Mouse (Mus musculus): ENCODE data around the gene Aox2. TPM values are rescaled to one million over a fixed set of nuclear protein-coding genes. Genes with fewer than 3 reads are reported as not detected.

Aox2 gene
- polyA plus RNA-seq, 1 experiment from 2014 or later: 0.10 TPM

DNA sequence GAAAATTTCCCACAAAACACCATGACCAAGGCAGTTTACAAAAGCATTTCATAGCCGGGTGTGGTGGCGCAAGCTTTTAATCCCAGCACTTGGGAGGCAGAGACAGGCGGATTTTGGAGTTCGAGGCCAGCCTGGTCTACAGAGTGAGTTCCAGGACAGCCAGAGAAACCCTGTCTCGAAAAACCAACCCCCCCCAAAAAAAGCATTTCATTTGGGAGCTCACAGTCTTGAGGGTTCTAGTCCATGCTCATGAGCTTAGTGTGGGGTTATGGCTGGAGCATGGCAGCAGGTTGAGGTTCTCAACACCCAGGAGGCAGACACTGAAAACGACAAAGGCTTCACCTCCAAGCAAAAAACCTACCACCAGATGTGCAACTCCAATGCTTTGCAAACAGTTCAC is 130.0 kb downstream of the Aox2 start:
- 81% methylated on average over 6 of the region's 6 CpGs for WGBS
- Histone ChIP-seq H3K9ac (replicated peaks; ENCODE audit: low read depth, low read length) (no peak overlapping the region), H3K27ac (ENCODE audit: low read length) (no peak overlapping the region), H3K36me3 (ENCODE audit: control insufficient read depth, insufficient read depth, low read length) (peaks cover 70% of the 10 kb centered on the region), H3K4me1 (ENCODE audit: control insufficient read depth, insufficient read depth, low read length) (no peaks in the 10 kb centered on the region), H3K27me3 (ENCODE audit: control insufficient read depth, insufficient read depth, low read length) (no peaks in the 10 kb centered on the region), H3K4me3 (ENCODE audit: low read depth, low read length) (no peak overlapping the region), H3K4me2 (replicated peaks; ENCODE audit: low read depth, low read length) (no peak overlapping the region), H3K9me3 (ENCODE audit: control insufficient read depth, low read depth, low read length) (no peaks in the 10 kb centered on the region)
- ATAC-seq (ENCODE audit: insufficient number of reproducible peaks, insufficient read depth, low FRiP score, low read depth): no peak

DNA sequence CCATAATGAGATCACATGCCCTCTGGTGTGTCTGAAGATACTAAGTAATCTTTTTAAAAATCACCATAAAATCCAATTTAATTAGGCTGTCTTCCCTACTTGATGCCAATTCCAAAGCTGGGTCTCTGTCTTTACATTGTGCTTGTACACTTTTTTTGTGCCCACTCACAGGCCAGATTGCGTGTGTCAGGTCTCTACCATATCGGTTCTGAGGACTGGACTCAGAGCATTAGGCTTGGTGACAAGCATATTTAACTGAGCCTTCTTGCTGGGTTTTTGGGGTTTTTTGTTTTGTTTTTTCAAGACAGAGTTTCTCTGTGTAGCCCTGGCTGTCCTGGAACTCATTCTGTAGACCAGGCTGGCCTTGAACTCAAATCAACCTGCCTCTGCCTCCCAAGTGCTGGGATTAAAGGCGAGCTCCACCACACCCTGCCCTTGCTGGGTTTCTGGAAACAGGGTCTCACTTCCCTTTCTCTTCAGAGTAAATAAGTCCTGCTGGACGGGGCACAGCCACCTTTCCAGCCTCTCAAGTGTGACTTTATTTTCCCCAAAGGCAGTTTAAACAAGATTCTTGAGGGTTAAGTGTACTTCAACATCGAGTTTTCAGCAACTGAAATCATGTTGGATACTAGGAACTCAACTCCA is 131.5 kb downstream of the Aox2 start:
- no peaks in the 10 kb centered on the region for H3K27me3 ChIP-seq (ENCODE audit: control insufficient read depth, insufficient read depth, low read length)
- H3K36me3 ChIP-seq (ENCODE audit: control insufficient read depth, insufficient read depth, low read length): peaks cover 70% of the 10 kb centered on the region
- H3K9me3 ChIP-seq (ENCODE audit: control insufficient read depth, low read depth, low read length): no peaks in the 10 kb centered on the region
- 77% methylated on average over 5 of the region's 5 CpGs for WGBS
- no peak overlapping the region for H3K4me3 ChIP-seq (ENCODE audit: low read depth, low read length)
- H3K4me1 ChIP-seq (ENCODE audit: control insufficient read depth, insufficient read depth, low read length): no peaks in the 10 kb centered on the region
- no peak overlapping the region for H3K27ac ChIP-seq (ENCODE audit: low read length)
- ATAC-seq (ENCODE audit: insufficient number of reproducible peaks, insufficient read depth, low FRiP score, low read depth): no peak
- no peak overlapping the region for H3K9ac ChIP-seq (replicated peaks; ENCODE audit: low read depth, low read length)
- no peak overlapping the region for H3K4me2 ChIP-seq (replicated peaks; ENCODE audit: low read depth, low read length)

DNA sequence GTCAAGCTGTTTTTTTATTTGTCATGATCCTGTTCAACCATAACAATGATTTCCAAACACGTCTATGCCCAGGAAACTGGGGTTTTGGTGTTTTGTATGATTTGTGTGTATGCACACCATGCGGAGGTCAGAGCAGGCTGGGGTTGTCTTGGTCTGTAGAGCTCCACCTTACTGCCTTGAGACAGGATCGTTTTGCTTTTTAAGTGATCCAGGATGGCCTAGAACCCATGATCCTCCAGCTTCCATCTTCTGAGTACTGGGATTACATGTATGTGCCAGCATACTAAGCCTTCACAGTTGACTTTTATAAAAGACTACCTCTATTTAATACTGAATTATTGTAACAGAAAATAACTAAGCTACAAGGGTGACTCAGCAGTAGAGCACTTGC is 132.1 kb downstream of the Aox2 start:
- H3K4me1 ChIP-seq (ENCODE audit: control insufficient read depth, insufficient read depth, low read length): no peaks in the 10 kb centered on the region
- no peaks in the 10 kb centered on the region for H3K27me3 ChIP-seq (ENCODE audit: control insufficient read depth, insufficient read depth, low read length)
- H3K4me2 ChIP-seq (replicated peaks; ENCODE audit: low read depth, low read length): no peak overlapping the region
- no peak overlapping the region for H3K9ac ChIP-seq (replicated peaks; ENCODE audit: low read depth, low read length)
- no peaks in the 10 kb centered on the region for H3K9me3 ChIP-seq (ENCODE audit: control insufficient read depth, low read depth, low read length)
- no peak overlapping the region for H3K4me3 ChIP-seq (ENCODE audit: low read depth, low read length)
- ATAC-seq (ENCODE audit: insufficient number of reproducible peaks, insufficient read depth, low FRiP score, low read depth): no peak
- 78% methylated on average over 3 of the region's 3 CpGs for WGBS
- H3K27ac ChIP-seq (ENCODE audit: low read length): no peak overlapping the region
- H3K36me3 ChIP-seq (ENCODE audit: control insufficient read depth, insufficient read depth, low read length): peaks cover 74% of the 10 kb centered on the region

DNA sequence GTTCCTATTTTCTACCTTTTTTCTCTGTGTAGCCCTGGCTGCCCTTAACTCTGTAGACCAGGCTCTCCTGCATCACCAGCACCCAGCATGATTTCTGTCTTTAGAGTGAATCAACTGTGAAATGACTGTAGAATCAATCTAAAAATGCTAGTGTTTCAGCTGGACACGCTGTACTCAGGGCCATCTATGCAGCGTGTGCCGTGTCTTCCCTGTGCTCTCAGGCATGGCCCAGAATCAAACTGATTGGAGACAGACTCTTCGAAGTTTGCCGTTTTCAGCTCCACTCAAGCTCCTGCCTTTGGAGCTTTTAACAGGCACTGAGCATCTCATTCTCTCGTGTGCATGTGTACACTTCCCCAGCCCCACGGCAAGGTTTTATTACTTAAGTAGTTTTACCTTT is 132.7 kb downstream of the Aox2 start:
- Histone ChIP-seq H3K27ac (ENCODE audit: low read length) (no peak overlapping the region), H3K9me3 (ENCODE audit: control insufficient read depth, low read depth, low read length) (no peaks in the 10 kb centered on the region), H3K27me3 (ENCODE audit: control insufficient read depth, insufficient read depth, low read length) (no peaks in the 10 kb centered on the region), H3K4me1 (ENCODE audit: control insufficient read depth, insufficient read depth, low read length) (no peaks in the 10 kb centered on the region), H3K4me3 (ENCODE audit: low read depth, low read length) (no peak overlapping the region), H3K4me2 (replicated peaks; ENCODE audit: low read depth, low read length) (no peak overlapping the region), H3K36me3 (ENCODE audit: control insufficient read depth, insufficient read depth, low read length) (peaks cover 74% of the 10 kb centered on the region), H3K9ac (replicated peaks; ENCODE audit: low read depth, low read length) (no peak overlapping the region)
- 90% methylated on average over 7 of the region's 7 CpGs for WGBS
- no peak for ATAC-seq (ENCODE audit: insufficient number of reproducible peaks, insufficient read depth, low FRiP score, low read depth)

DNA sequence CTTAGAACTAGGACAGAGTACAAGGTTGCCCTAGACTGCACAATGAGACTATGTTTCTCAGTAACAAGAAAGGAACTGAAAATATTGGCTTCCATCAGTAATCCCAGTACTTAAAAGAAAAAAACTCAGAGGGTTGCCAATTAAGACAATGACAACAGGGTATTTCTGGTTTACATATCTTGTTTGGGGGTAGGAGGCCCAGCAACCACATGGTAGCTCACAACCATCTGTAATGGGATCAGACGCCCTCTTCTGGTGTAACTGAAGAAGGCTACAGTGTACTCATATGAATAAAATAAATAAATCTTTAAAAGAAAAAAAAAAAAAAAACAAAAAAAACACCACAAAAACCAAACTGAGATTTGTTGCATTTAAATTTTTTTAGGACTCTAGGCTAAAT is 137.3 kb downstream of the Aox2 start:
- no peak overlapping the region for H3K9ac ChIP-seq (replicated peaks; ENCODE audit: low read depth, low read length)
- WGBS: 29% methylated on average over 1 of the region's 1 CpGs
- no peaks in the 10 kb centered on the region for H3K9me3 ChIP-seq (ENCODE audit: control insufficient read depth, low read depth, low read length)
- H3K4me2 ChIP-seq (replicated peaks; ENCODE audit: low read depth, low read length): no peak overlapping the region
- no peaks in the 10 kb centered on the region for H3K27me3 ChIP-seq (ENCODE audit: control insufficient read depth, insufficient read depth, low read length)
- H3K36me3 ChIP-seq (ENCODE audit: control insufficient read depth, insufficient read depth, low read length): peaks cover 91% of the 10 kb centered on the region
- no peak overlapping the region for H3K4me3 ChIP-seq (ENCODE audit: low read depth, low read length)
- no peak for ATAC-seq (ENCODE audit: insufficient number of reproducible peaks, insufficient read depth, low FRiP score, low read depth)
- no peak overlapping the region for H3K27ac ChIP-seq (ENCODE audit: low read length)
- no peaks in the 10 kb centered on the region for H3K4me1 ChIP-seq (ENCODE audit: control insufficient read depth, insufficient read depth, low read length)

DNA sequence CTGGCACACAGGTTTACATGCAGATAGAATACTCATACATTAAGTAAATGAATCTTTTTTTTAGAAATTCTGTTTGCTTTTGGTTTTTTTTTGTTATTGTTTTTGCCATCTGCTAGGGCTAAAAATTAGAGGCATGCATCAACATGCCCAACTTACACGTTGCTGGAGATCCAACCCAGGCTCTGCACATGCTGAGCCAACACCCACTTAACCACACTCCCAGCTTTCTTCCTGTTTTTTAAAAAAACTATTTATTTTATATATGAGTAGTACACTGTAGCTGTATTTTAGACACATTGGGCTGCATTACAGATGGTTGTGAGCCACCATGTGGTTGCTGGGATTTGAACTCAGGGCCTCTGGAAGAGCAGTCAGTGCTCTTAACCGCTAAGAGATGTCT is 137.9 kb downstream of the Aox2 start:
- H3K27ac ChIP-seq (ENCODE audit: low read length): no peak overlapping the region
- no peak overlapping the region for H3K4me3 ChIP-seq (ENCODE audit: low read depth, low read length)
- H3K9ac ChIP-seq (replicated peaks; ENCODE audit: low read depth, low read length): no peak overlapping the region
- peaks cover 87% of the 10 kb centered on the region for H3K36me3 ChIP-seq (ENCODE audit: control insufficient read depth, insufficient read depth, low read length)
- no peak overlapping the region for H3K4me2 ChIP-seq (replicated peaks; ENCODE audit: low read depth, low read length)
- 87% methylated on average over 2 of the region's 2 CpGs for WGBS
- no peaks in the 10 kb centered on the region for H3K27me3 ChIP-seq (ENCODE audit: control insufficient read depth, insufficient read depth, low read length)
- peaks cover 2% of the 10 kb centered on the region; the same call in 1 of the 2 replicates for H3K4me1 ChIP-seq (ENCODE audit: control insufficient read depth, insufficient read depth, low read length)
- H3K9me3 ChIP-seq (ENCODE audit: control insufficient read depth, low read depth, low read length): no peaks in the 10 kb centered on the region
- no peak for ATAC-seq (ENCODE audit: insufficient number of reproducible peaks, insufficient read depth, low FRiP score, low read depth)

DNA sequence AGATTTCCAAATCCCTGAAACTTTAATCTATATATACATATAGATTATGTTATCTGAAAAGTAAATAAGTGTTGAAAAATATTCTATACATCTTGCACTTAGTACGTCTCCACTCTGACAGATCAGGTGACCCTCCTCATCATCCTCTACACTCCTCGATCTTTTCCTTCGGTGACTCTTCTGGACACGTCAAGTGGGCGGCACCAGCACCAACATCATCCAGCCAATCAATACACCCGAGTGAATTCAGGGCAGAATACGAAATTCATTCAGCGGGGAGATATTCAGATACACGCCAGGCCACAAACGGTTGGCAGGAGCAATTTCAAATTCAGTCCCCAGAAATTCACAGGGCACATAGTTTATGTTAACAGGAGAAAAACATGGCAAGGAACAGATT is 141.9 kb downstream of the Aox2 start:
- Histone ChIP-seq H3K9me3 (ENCODE audit: control insufficient read depth, low read depth, low read length) (no peaks in the 10 kb centered on the region), H3K27ac (ENCODE audit: low read length) (no peak overlapping the region), H3K4me2 (replicated peaks; ENCODE audit: low read depth, low read length) (no peak overlapping the region), H3K4me1 (ENCODE audit: control insufficient read depth, insufficient read depth, low read length) (peaks cover 17% of the 10 kb centered on the region; the same call in 1 of the 2 replicates), H3K4me3 (ENCODE audit: low read depth, low read length) (no peak overlapping the region), H3K36me3 (ENCODE audit: control insufficient read depth, insufficient read depth, low read length) (peaks cover 56% of the 10 kb centered on the region), H3K27me3 (ENCODE audit: control insufficient read depth, insufficient read depth, low read length) (no peaks in the 10 kb centered on the region), H3K9ac (replicated peaks; ENCODE audit: low read depth, low read length) (no peak overlapping the region)
- WGBS: 79% methylated on average over 10 of the region's 10 CpGs
- no peak for ATAC-seq (ENCODE audit: insufficient number of reproducible peaks, insufficient read depth, low FRiP score, low read depth)

DNA sequence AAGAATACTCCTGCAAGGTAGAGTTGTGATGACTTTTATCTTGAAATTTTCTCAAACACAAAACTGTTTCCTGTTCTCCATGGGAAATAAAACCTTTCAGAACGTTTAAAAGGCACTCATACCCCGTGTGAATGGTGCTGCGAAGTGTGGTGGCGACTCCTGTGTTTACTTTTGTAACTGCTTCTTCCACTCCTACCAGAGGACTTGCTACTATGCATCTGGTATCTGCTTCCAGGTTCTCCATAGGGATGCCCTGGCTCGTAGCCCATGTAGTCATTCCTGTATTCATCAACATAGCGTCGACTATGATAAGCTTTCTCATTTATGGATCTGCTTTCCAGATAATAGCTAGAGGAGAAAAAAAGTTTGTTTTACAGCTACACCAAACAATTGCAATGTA is 142.8 kb downstream of the Aox2 start:
- no peak for ATAC-seq (ENCODE audit: insufficient number of reproducible peaks, insufficient read depth, low FRiP score, low read depth)
- Histone ChIP-seq H3K27ac (ENCODE audit: low read length) (no peak overlapping the region), H3K4me2 (replicated peaks; ENCODE audit: low read depth, low read length) (peak overlapping the region; percentile 68; the same call in 1 of the 2 replicates), H3K27me3 (ENCODE audit: control insufficient read depth, insufficient read depth, low read length) (no peaks in the 10 kb centered on the region), H3K4me1 (ENCODE audit: control insufficient read depth, insufficient read depth, low read length) (peaks cover 17% of the 10 kb centered on the region; the same call in 1 of the 2 replicates), H3K9ac (replicated peaks; ENCODE audit: low read depth, low read length) (no peak overlapping the region), H3K4me3 (ENCODE audit: low read depth, low read length) (no peak overlapping the region), H3K9me3 (ENCODE audit: control insufficient read depth, low read depth, low read length) (no peaks in the 10 kb centered on the region), H3K36me3 (ENCODE audit: control insufficient read depth, insufficient read depth, low read length) (peaks cover 49% of the 10 kb centered on the region)
- WGBS: 50% methylated on average over 7 of the region's 7 CpGs

DNA sequence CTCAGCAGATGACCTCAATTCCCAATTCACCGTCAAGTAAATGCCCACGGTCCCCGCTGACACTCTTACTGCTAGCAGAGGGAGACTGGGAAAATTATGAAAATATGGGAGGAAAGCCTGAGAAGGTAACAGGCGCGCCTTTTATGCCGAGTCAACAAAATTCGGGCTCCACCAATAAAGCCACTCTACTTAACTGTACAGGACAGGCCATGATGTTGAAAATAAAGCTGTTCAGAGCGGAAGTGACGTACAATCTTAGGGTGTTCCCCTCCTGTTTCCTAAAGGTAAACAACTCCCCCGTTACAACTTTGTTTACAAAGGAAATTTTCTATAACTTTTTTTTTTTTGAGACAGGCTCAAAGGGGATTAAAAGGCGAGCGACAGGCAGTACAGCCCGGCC is 144.8 kb downstream of the Aox2 start:
- Histone ChIP-seq H3K36me3 (ENCODE audit: control insufficient read depth, insufficient read depth, low read length) (peaks cover 33% of the 10 kb centered on the region), H3K27me3 (ENCODE audit: control insufficient read depth, insufficient read depth, low read length) (no peaks in the 10 kb centered on the region), H3K4me1 (ENCODE audit: control insufficient read depth, insufficient read depth, low read length) (peaks cover 17% of the 10 kb centered on the region; the same call in 1 of the 2 replicates), H3K27ac (ENCODE audit: low read length) (peak overlapping the region; percentile 100; the same call in 1 of the 2 replicates), H3K9ac (replicated peaks; ENCODE audit: low read depth, low read length) (peak overlapping the region; percentile 98), H3K9me3 (ENCODE audit: control insufficient read depth, low read depth, low read length) (no peaks in the 10 kb centered on the region), H3K4me3 (ENCODE audit: low read depth, low read length) (peak overlapping the region; percentile 100), H3K4me2 (replicated peaks; ENCODE audit: low read depth, low read length) (peak overlapping the region; percentile 68)
- WGBS: 4% methylated on average over 13 of the region's 13 CpGs
- peak; percentile 50; the same call in 1 of the 2 replicates for ATAC-seq (ENCODE audit: insufficient number of reproducible peaks, insufficient read depth, low FRiP score, low read depth)
